Mouse (Mus musculus) midbrain, embryonic 15.5 days (tissue): ENCODE measurements around the gene Mas1. TPM values are rescaled to one million over a fixed set of nuclear protein-coding genes. Genes with fewer than 3 reads are reported as not detected.

ENCODE experiments used
- ATAC-seq: fragments of 200-750 bp; cut with Nextera tagmentation; replicated peaks from 2 replicates; pipeline ENCODE4 v1.8.0; 2017; ENCODE audit warnings: moderate TSS enrichment
- H3K27ac ChIP-seq: fragments of 300-500 bp; sonication (generic); 2 replicates; pipeline ENCODE4 v1.5.1; 2015; ENCODE audit warnings: mild to moderate bottlenecking, inconsistent platforms
- H3K27me3 ChIP-seq: fragments of 300-500 bp; sonication (generic); replicated peaks from 2 replicates; pipeline ENCODE4 v1.6.1; 2015; ENCODE audit warnings: inconsistent platforms
- H3K36me3 ChIP-seq: fragments of 300-500 bp; sonication (generic); replicated peaks from 2 replicates; pipeline ENCODE4 v1.6.1; 2015; ENCODE audit warnings: inconsistent platforms
- H3K4me1 ChIP-seq: fragments of 300-500 bp; sonication (generic); 2 replicates; pipeline ENCODE4 v1.6.1; 2015; ENCODE audit warnings: inconsistent platforms
- H3K4me2 ChIP-seq: fragments of 300-500 bp; sonication (generic); 2 replicates; pipeline ENCODE4 v1.6.1; 2015; ENCODE audit warnings: inconsistent platforms, mild to moderate bottlenecking, moderate library complexity
- H3K4me3 ChIP-seq: fragments of 300-500 bp; sonication (generic); 2 replicates; pipeline ENCODE4 v1.5.1; 2015; ENCODE audit warnings: mild to moderate bottlenecking, inconsistent platforms
- H3K9ac ChIP-seq: fragments of 300-500 bp; sonication (generic); 2 replicates; pipeline ENCODE4 v1.6.1; 2015; ENCODE audit warnings: mild to moderate bottlenecking, inconsistent platforms
- H3K9me3 ChIP-seq: fragments of 300-500 bp; sonication (generic); 2 replicates; pipeline ENCODE4 v1.6.1; 2016; ENCODE audit warnings: inconsistent platforms
- WGBS: fragments of 180-500 bp; shearing (Covaris S2); methylation state at CpG from one replicate; pipeline ENCODE4 v1.1.7; 2015; ENCODE audit warnings: mixed read lengths; 5-methylcytosine and 5-hydroxymethylcytosine counted together
- polyA plus RNA-seq: library from polyadenylated mRNA; unstranded; fragments of >200 nt; fragmentation: Nextera tagmentation; extraction: Ambion mirVana; gene quantifications from 2 replicates; pipeline ENCODE4 v1.2.1, GENCODE M21; 2015

The Mas1 gene
- polyA plus RNA-seq, 1 experiment from 2014 or later: 0.13 TPM

DNA sequence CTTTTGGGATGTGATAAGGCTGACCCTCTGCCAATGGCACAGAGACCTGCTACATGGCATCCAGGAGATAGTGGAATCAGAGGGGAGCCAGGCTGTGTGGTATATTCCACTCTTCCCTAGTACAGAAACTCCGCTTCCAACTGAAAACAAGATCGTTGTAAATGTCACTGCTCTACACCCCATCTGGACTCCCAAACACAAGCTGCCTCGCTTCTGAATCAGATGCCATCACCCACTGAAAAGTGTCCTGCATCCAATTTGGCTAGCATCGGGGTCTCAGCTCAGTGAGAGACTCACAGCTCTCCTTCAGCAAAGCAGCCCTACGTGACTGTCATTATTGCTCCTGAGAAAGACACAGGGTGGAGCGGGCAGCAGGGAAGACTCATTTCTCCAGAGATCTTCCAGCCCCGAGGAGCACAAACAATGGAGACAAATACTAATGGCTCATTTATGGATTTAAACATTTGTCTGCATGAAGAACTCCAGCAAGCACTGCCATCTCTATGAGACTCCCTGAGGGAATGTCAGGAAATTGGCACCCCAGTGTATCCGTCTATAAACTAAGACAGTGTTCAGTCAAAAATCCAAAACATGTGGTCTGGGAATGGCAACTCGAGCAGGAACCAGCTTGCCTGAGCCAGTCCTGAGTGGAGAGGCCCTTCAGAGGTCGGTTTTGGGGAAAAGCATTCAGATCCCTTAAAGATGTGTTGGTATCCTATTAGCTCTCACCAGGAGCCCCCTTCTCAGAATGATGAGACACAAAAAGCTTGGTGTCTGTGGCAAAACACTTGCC is 28.3 kb downstream of the Mas1 start:
- Histone ChIP-seq H3K9me3 (no peaks in the 10 kb centered on the region), H3K4me2 (no peak overlapping the region), H3K4me1 (no peaks in the 10 kb centered on the region), H3K9ac (no peak overlapping the region), H3K36me3 (no peaks in the 10 kb centered on the region), H3K4me3 (no peak overlapping the region), H3K27me3 (no peaks in the 10 kb centered on the region), H3K27ac (no peak overlapping the region)
- no peak for ATAC-seq
- 69% methylated on average over 10 of the region's 10 CpGs for WGBS

DNA sequence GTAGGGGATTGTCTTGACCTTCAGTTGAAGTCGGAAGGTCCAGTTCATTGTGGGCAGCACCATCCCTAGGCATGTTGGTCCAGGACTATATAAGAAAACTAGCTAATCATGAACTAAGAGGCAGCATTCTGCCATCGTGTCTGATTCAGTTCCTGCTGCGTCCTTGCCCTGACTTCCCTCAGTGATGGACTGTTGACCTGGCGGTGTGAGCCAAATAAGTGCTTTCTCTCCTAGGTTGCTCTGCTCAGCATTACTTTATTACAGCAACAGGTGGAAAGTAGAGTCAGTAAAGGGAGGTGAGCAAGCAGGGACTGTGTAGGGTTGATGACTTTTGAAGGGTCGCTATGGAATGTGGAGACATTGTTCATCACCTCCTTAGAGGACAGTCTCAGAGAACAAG is 32.2 kb downstream of the Mas1 start:
- H3K36me3 ChIP-seq: no peaks in the 10 kb centered on the region
- H3K4me3 ChIP-seq: no peak overlapping the region
- 92% methylated on average over 5 of the region's 5 CpGs for WGBS
- no peak for ATAC-seq
- H3K9me3 ChIP-seq: no peaks in the 10 kb centered on the region
- H3K9ac ChIP-seq: no peak overlapping the region
- H3K27me3 ChIP-seq: no peaks in the 10 kb centered on the region
- H3K4me2 ChIP-seq: no peak overlapping the region
- no peaks in the 10 kb centered on the region for H3K4me1 ChIP-seq
- H3K27ac ChIP-seq: no peak overlapping the region

DNA sequence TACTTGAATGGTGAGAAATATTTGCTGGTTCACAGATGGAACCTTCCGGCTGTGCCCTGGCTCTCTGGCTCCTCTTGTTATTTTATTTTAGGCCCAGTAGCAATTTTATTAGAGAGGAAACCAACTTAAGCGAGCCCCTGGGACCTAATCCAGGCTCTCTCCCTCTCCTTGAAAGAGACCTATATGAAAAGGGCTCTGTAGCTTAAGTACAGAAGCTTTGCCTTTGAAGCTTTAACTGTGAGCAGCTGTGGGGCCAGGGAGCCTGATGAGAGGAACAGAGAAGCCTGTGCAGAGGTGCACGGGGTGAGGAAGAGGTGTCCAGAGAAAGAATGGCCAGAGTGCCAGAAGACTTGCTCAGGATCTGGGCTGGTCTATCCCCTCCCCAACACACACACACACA is 33.1 kb downstream of the Mas1 start:
- 48% methylated on average over 3 of the region's 3 CpGs for WGBS
- H3K9me3 ChIP-seq: no peaks in the 10 kb centered on the region
- no peaks in the 10 kb centered on the region for H3K27me3 ChIP-seq
- H3K36me3 ChIP-seq: no peaks in the 10 kb centered on the region
- ATAC-seq: no peak
- no peak overlapping the region for H3K4me3 ChIP-seq
- no peak overlapping the region for H3K9ac ChIP-seq
- H3K4me2 ChIP-seq: no peak overlapping the region
- no peak overlapping the region for H3K27ac ChIP-seq
- no peaks in the 10 kb centered on the region for H3K4me1 ChIP-seq

DNA sequence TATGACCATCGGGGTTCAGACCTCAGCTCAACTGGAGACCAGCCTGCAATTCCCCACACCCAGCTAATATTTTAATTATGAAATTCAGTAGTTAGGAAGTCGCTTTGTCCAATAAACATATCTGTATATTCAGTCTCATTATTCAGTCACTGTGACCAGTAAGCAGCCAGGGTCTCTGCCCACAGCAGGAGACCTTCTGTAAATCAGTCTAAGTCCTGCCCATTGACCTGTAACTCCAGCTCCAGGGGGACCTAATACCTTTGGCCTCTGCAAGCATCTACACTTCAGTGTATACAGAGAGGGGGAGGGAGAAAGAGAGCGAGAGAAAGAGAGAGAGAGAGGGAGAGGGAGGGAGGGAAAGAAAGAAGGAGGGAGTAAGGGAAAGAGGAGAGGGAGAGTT is 33.6 kb downstream of the Mas1 start:
- Histone ChIP-seq H3K27me3 (no peaks in the 10 kb centered on the region), H3K9ac (no peak overlapping the region), H3K4me3 (no peak overlapping the region), H3K4me1 (no peaks in the 10 kb centered on the region), H3K27ac (no peak overlapping the region), H3K36me3 (no peaks in the 10 kb centered on the region), H3K9me3 (no peaks in the 10 kb centered on the region), H3K4me2 (no peak overlapping the region)
- 78% methylated on average over 3 of the region's 3 CpGs for WGBS
- ATAC-seq: no peak

DNA sequence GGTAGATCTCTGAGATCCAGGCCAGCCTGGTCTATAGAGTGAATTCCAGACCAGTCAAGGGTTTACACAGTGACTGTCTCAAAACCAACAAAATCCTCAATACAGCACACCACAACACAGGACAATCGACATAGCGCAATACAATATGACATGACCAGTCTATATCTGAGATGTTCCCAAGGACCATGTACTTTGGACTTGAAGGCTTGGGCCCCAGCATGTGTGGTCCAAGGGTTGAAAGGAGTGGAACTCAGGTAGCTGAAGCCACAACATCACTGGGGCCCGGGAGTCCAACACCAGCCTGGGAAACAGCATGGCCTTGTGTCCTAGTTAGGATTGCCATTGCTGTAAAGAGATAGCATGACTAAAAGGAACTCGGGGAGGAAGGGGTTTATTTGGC is 35.3 kb downstream of the Mas1 start:
- no peak overlapping the region for H3K27ac ChIP-seq
- H3K4me1 ChIP-seq: no peaks in the 10 kb centered on the region
- H3K27me3 ChIP-seq: no peaks in the 10 kb centered on the region
- WGBS: 92% methylated on average over 4 of the region's 4 CpGs
- no peaks in the 10 kb centered on the region for H3K9me3 ChIP-seq
- H3K36me3 ChIP-seq: no peaks in the 10 kb centered on the region
- ATAC-seq: no peak
- no peak overlapping the region for H3K4me3 ChIP-seq
- H3K9ac ChIP-seq: no peak overlapping the region
- no peak overlapping the region for H3K4me2 ChIP-seq

DNA sequence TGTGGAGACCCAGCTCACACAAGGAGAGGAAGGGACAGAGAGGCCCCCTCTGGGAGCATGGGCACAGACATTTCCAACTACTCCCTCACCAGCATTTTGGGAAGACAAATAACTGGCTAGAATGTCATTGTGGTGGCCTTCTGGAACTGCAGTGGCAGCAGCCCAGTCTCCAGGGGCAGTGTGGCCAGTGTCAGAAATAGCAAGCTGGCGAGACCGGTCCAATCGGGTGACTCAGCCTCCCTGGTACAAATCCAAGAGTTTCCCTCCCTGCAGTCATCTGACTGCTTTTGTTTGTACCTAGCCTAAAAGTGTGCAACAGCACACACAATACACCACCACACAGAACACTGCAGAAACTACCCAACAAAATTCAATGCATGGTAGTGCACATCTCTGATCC is 35.7 kb downstream of the Mas1 start:
- H3K4me2 ChIP-seq: no peak overlapping the region
- H3K27ac ChIP-seq: no peak overlapping the region
- no peak overlapping the region for H3K4me3 ChIP-seq
- H3K9me3 ChIP-seq: no peaks in the 10 kb centered on the region
- WGBS: 85% methylated on average over 3 of the region's 3 CpGs
- H3K27me3 ChIP-seq: no peaks in the 10 kb centered on the region
- no peaks in the 10 kb centered on the region for H3K36me3 ChIP-seq
- H3K4me1 ChIP-seq: no peaks in the 10 kb centered on the region
- ATAC-seq: no peak
- no peak overlapping the region for H3K9ac ChIP-seq

DNA sequence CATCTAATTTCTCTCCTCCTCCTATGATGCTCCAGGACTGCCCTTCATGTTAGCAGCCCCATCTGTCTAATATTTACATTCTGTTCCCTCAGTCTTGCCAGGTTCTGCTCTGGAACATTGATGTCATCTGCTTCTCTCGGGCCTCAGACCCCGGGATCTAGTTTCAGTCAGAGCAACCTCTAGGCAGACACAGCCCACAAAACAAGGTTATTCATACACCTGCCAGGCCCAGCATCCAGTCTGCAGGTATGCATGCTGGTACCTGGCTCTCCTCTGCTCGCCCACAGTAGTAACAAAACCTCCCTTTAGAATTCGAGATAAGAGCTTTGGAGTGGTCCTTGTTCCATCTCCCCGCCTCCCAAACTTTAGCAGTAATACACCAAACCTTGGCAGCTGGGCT is 37.6 kb downstream of the Mas1 start:
- H3K36me3 ChIP-seq: no peaks in the 10 kb centered on the region
- 79% methylated on average over 5 of the region's 5 CpGs for WGBS
- no peaks in the 10 kb centered on the region for H3K27me3 ChIP-seq
- no peak overlapping the region for H3K9ac ChIP-seq
- ATAC-seq: no peak
- no peaks in the 10 kb centered on the region for H3K9me3 ChIP-seq
- H3K4me1 ChIP-seq: no peaks in the 10 kb centered on the region
- no peak overlapping the region for H3K4me3 ChIP-seq
- H3K27ac ChIP-seq: no peak overlapping the region
- no peak overlapping the region for H3K4me2 ChIP-seq

DNA sequence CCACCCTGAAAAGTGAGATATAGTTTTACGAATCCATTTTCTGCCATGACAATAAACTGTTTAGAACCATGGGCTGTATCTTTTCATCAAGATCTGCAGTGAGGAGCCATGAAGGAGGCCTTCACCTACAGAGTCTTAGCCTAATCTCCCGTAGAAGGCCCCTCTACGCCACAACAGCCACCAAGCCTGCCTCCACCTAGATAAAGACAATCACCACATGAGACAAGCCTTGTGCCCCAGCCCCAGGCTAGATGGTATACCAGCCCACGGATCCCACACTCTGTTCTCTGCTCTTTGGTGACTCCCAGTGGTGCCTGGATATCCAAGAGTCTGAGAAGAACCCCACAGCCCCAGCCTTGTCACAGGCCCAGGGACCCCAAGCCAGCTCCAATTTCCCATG is 52.1 kb downstream of the Mas1 start:
- Histone ChIP-seq H3K9me3 (no peaks in the 10 kb centered on the region), H3K4me2 (no peak overlapping the region), H3K27ac (no peak overlapping the region), H3K4me1 (no peaks in the 10 kb centered on the region), H3K4me3 (no peak overlapping the region), H3K27me3 (no peaks in the 10 kb centered on the region), H3K36me3 (no peaks in the 10 kb centered on the region), H3K9ac (no peak overlapping the region)
- no peak for ATAC-seq
- 87% methylated on average over 4 of the region's 4 CpGs for WGBS

DNA sequence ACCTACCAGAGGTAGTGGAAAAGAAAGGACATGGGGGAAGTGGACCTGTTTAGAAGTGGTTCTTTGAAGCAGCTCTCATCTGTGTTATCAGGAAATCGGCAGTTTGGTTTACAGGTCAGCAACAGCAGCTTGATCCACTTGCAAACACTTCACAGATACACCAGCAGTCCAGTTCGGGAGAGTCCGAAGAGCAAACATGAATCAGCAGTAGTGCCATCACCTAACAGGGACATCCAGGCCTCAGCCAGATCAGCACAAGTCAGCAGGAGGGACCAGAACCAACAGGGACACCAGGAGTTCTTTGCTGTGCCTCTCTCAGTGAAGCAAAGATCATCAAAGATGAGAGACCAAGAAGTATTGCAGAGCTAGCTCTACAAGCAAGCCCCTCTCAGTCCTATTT is 53.4 kb downstream of the Mas1 start:
- ATAC-seq: no peak
- 90% methylated on average over 3 of the region's 3 CpGs for WGBS
- Histone ChIP-seq H3K9ac (no peak overlapping the region), H3K36me3 (no peaks in the 10 kb centered on the region), H3K4me3 (no peak overlapping the region), H3K4me2 (no peak overlapping the region), H3K27ac (no peak overlapping the region), H3K9me3 (no peaks in the 10 kb centered on the region), H3K27me3 (no peaks in the 10 kb centered on the region), H3K4me1 (no peaks in the 10 kb centered on the region)

DNA sequence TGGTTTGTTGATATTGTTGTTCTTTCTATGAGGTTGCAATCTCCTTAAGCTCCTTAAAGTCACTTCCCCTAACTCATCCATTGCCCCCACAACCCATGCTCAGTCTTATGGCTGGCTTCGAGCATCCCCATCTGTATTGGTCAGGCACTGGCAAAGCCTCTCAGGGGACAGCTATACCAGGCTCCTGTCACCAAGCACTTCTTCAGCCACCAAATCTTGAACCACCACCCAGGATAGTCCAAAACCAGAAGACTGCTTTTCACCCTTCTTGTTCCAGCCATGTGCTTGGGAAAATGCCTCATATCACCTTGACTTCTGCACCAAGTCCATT is 57.0 kb downstream of the Mas1 start:
- 96% methylated on average over 1 of the region's 1 CpGs for WGBS
- H3K9ac ChIP-seq: no peak overlapping the region
- no peaks in the 10 kb centered on the region for H3K27me3 ChIP-seq
- no peak overlapping the region for H3K4me3 ChIP-seq
- H3K36me3 ChIP-seq: no peaks in the 10 kb centered on the region
- H3K4me2 ChIP-seq: no peak overlapping the region
- no peak overlapping the region for H3K27ac ChIP-seq
- H3K4me1 ChIP-seq: no peaks in the 10 kb centered on the region
- ATAC-seq: no peak
- no peaks in the 10 kb centered on the region for H3K9me3 ChIP-seq

DNA sequence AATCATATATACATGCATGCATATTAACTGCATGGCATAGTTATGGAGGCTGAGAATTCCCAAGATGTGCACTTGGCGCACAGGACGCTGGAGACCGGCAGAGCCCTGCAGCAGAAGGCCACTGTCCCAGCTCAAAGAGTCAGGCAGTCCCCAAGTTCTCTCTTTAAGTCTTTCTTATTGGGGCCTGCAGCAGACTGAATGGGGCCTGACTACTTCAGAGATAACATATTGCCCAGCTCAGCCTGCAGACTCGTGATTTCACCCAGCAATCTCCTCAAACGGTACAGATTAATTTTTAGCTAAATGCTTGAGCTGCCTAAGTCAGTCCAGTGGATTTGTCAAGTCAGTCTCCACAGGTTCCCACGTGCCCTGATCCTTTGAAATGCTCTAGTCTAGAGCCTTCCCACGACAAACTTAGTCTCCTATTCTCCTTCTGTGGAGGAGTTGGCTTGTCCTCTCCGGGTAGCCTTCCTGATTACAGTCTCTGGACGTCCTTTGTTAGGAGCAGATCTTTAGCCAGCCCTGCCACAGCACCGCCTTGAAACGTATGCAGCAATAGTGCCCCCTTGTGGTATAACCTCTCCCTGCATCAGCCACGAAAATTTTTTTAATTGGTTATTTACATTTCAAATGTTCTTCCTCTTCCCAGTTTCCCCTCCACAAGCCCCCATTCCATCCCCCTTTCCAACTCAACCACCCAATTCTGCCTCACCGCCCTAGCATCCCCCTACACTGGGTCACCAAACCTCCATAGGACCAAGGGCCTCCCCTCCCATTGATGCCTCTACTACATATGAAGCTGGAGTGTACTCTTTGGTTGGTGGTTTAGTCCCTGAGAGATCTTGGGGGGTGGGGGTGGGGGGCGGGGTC is 57.6 kb downstream of the Mas1 start:
- Histone ChIP-seq H3K9me3 (no peaks in the 10 kb centered on the region), H3K4me3 (no peak overlapping the region), H3K4me2 (no peak overlapping the region), H3K27ac (no peak overlapping the region), H3K36me3 (no peaks in the 10 kb centered on the region), H3K4me1 (no peaks in the 10 kb centered on the region), H3K27me3 (no peaks in the 10 kb centered on the region), H3K9ac (no peak overlapping the region)
- ATAC-seq: 0 out of 2 replicates have a peak, but pooled peaks have one; percentile 73
- WGBS: 22% methylated on average over 14 of the region's 14 CpGs

DNA sequence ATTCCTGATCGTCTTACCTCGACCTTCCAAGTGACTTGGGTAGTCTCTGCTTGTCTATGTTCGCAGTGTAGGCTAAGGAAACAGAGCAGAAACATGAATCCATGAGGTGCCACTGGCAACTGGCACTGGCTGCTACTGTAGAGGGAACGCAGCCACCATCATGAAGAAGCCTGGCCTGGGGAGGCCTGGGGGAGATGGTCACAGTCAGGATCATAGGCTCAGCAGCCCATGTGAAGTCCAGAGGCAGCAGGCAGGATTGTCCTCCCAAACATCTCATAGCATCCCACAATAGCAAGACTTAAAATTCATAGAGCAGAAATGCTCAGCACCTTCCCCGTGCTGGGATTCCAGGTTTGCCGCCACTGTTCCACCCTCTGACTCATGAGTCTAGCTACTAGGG is 59.1 kb downstream of the Mas1 start:
- Histone ChIP-seq H3K27ac (no peak overlapping the region), H3K4me1 (no peaks in the 10 kb centered on the region), H3K9ac (no peak overlapping the region), H3K36me3 (no peaks in the 10 kb centered on the region), H3K27me3 (no peaks in the 10 kb centered on the region), H3K4me3 (no peak overlapping the region), H3K9me3 (no peaks in the 10 kb centered on the region), H3K4me2 (no peak overlapping the region)
- ATAC-seq: no peak
- WGBS: 90% methylated on average over 6 of the region's 6 CpGs
